Mouse (Mus musculus): ENCODE data around the gene Sync. TPM values are rescaled to one million over a fixed set of nuclear protein-coding genes. Genes with fewer than 3 reads are reported as not detected.

Gene Sync
- total and polyA plus RNA-seq, 3 experiments: 0.16 TPM; not detected in 2

DNA sequence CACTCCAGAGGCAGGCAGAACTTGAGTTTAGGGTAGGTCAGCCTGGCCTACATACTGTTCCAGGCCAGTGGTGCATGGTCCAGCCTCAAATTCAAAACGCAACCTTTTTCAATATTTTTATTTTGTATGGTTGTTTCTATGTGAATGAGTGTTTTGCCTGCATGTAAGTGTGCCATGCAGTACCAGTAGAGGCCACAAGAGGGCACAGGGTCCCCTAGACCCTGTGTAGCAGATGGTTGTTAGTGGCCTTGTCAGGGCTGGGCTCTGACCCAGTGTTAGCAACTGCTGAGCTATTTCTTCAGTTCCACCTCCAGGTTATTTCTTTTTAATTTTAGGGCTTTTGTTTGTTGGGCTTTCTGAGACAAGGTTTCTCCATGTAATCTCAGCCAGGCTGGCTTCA, 63.2 kb downstream of the Sync start:
- H3K4me2 ChIP-seq (ENCODE audit: insufficient read depth, low read depth, poor library complexity, severe bottlenecking): no peak overlapping the region
- peaks cover 5 to 10% of the 10 kb centered on the region in 2 experiments; a peak in 3 of 4 replicates for H3K4me1 ChIP-seq (ENCODE audit: control insufficient read depth in 1 of 2, insufficient read depth in 2 of 2)
- peak; percentile 76 for DNase-seq (ENCODE audit: extremely low read depth)
- dilution Hi-C loops (cut with MboI; ENCODE audit: extremely low pct_ligation_motif_present, extremely low pct_unique_long_range_greater_than_20kb, low sequenced_read_pairs) (no loop called here), in situ Hi-C loops (cut with MboI; ENCODE audit: low pct_ligation_motif_present, low pct_unique_long_range_greater_than_20kb, low sequenced_read_pairs) (loop anchor here (5.0 to 25.0 kb wide), 2 partner anchors 107 to 262 kb away; partner anchors contain the start of genes Ccdc28b, Dcdc2b, Eif3i and Iqcc)
- H3K9ac ChIP-seq (ENCODE audit: insufficient read depth, low read depth): no peak overlapping the region
- no peaks in the 10 kb centered on the region for H3K79me2 ChIP-seq (replicated peaks; ENCODE audit: control insufficient read depth, extremely low read depth, insufficient read depth, poor library complexity, severe bottlenecking)
- TF ChIP-seq ELF1 (IDR thresholded peaks at IDR 0.05; ENCODE audit: low read depth, low read length) (no peak), HCFC1 (IDR thresholded peaks at IDR 0.05; ENCODE audit: low read depth, low read length) (no peak), SMC3 (IDR thresholded peaks at IDR 0.05; ENCODE audit: low read depth, low read length) (peak; percentile 81), TCF12 (IDR thresholded peaks at IDR 0.05; ENCODE audit: low read depth, low read length) (no peak), BHLHE40 (IDR thresholded peaks at IDR 0.05; ENCODE audit: low read depth, low read length) (no peak), NELFE (IDR thresholded peaks at IDR 0.05; ENCODE audit: low read depth, low read length) (no peak), EP300 (IDR thresholded peaks at IDR 0.05; ENCODE audit: low read length) (no peak), ETS1 (conservative IDR thresholded peaks at IDR 0.05; ENCODE audit: low read depth, low read length) (no peak), GABPA (IDR thresholded peaks at IDR 0.05; ENCODE audit: insufficient replicate concordance, low read depth, low read length) (no peak), ZMIZ1 (IDR thresholded peaks at IDR 0.05; ENCODE audit: low read depth, low read length) (no peak), ZKSCAN1 (IDR thresholded peaks at IDR 0.05; ENCODE audit: borderline replicate concordance, low read depth, low read length) (no peak), RAD21 (IDR thresholded peaks at IDR 0.05; ENCODE audit: low read depth, low read length) (peak; percentile 56), ZC3H11A (IDR thresholded peaks at IDR 0.05; ENCODE audit: low read depth, low read length) (no peak), CTCF (conservative IDR thresholded peaks at IDR 0.05 in 1 of 2, IDR thresholded peaks at IDR 0.05 in 1 of 2; ENCODE audit: low read depth in 2 of 2, low read length in 2 of 2) (peak; percentile 72 to 89), E2F4 (IDR thresholded peaks at IDR 0.05; ENCODE audit: insufficient replicate concordance, low read depth, low read length) (no peak)
- no peaks in the 10 kb centered on the region for H3K9me3 ChIP-seq (replicated peaks; ENCODE audit: low read length)
- no peak overlapping the region for H3K4me3 ChIP-seq (replicated peaks in 1 of 3; ENCODE audit: low read depth in 2 of 3, low read length in 2 of 3, poor library complexity in 1 of 3)
- H3K27ac ChIP-seq (ENCODE audit: insufficient read depth, low read depth): no peak overlapping the region
- peaks cover 12 to 22% of the 10 kb centered on the region in 2 experiments for H3K36me3 ChIP-seq (replicated peaks in 1 of 2; ENCODE audit: control insufficient read depth in 1 of 2, insufficient read depth in 1 of 2, low read length in 1 of 2)
- H3K27me3 ChIP-seq (replicated peaks): no peaks in the 10 kb centered on the region

DNA sequence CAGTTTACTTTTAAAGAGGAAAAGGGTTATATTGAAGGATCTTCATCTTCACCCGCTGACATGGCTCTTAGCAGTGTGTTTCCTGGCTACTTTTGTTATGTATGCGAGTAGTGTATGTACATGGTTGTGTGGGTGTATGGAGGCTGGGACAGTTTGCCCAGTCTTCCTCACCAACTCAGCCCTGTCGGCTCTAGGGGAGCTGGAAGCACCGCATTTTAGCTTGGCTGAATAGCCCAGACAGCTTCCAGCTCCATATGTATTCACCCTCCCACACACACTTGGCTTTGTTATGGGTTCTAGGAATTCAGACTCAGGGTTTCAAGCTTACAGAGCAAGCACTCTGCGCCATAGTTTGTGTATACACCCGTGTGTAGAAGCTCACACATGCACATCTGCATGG, 63.7 kb downstream of the Sync start:
- Histone ChIP-seq H3K4me2 (ENCODE audit: insufficient read depth, low read depth, poor library complexity, severe bottlenecking) (no peak overlapping the region), H3K27me3 (replicated peaks) (no peaks in the 10 kb centered on the region), H3K9me3 (replicated peaks; ENCODE audit: low read length) (no peaks in the 10 kb centered on the region), H3K36me3 (replicated peaks in 1 of 2; ENCODE audit: control insufficient read depth in 1 of 2, insufficient read depth in 1 of 2, low read length in 1 of 2) (peaks cover 8 to 18% of the 10 kb centered on the region in 2 experiments), H3K4me1 (ENCODE audit: control insufficient read depth in 1 of 2, insufficient read depth in 2 of 2) (peaks cover 5 to 10% of the 10 kb centered on the region in 2 experiments; a peak in 3 of 4 replicates), H3K9ac (ENCODE audit: insufficient read depth, low read depth) (no peak overlapping the region), H3K79me2 (replicated peaks; ENCODE audit: control insufficient read depth, extremely low read depth, insufficient read depth, poor library complexity, severe bottlenecking) (no peaks in the 10 kb centered on the region), H3K4me3 (replicated peaks in 1 of 3; ENCODE audit: low read depth in 2 of 3, low read length in 2 of 3, poor library complexity in 1 of 3) (no peak overlapping the region), H3K27ac (ENCODE audit: insufficient read depth, low read depth) (no peak overlapping the region)
- dilution Hi-C loops (cut with MboI; ENCODE audit: extremely low pct_ligation_motif_present, extremely low pct_unique_long_range_greater_than_20kb, low sequenced_read_pairs): no loop called here
- DNase-seq (ENCODE audit: extremely low read depth): no peak
- in situ Hi-C loops (cut with MboI; ENCODE audit: low pct_ligation_motif_present, low pct_unique_long_range_greater_than_20kb, low sequenced_read_pairs): loop anchor here (5.0 to 25.0 kb wide), 2 partner anchors 106 to 261 kb away; partner anchors contain the start of genes Ccdc28b, Dcdc2b, Eif3i and Iqcc
- TF ChIP-seq POLR2A (IDR thresholded peaks at IDR 0.05; ENCODE audit: low read depth, low read length): no peak
- TF ChIP-seq NRF1 (IDR thresholded peaks at IDR 0.05; ENCODE audit: low read depth, low read length): no peak
- TF ChIP-seq MXI1 (IDR thresholded peaks at IDR 0.05; ENCODE audit: low read depth, low read length): no peak
- no peak for TF ChIP-seq RCOR1 (conservative IDR thresholded peaks at IDR 0.05; ENCODE audit: low read depth, low read length)
- TF ChIP-seq ZKSCAN1 (IDR thresholded peaks at IDR 0.05; ENCODE audit: borderline replicate concordance, low read depth, low read length): no peak

Measured in CH12.LX (cell line).